In genomic region chr10:30552377-30552776, GRCm38 (mm10) we compare ENCODE assay signal across 25 mouse cellular contexts. TPM values are rescaled to one million over a fixed set of nuclear protein-coding genes. Genes with fewer than 3 reads are reported as not detected.
A peak's percentile ranks its signal among the peaks of the same experiment; 100 is the strongest.
DNase-seq lines count a peak whose midpoint lies in the region; ATAC-seq and TF ChIP-seq lines count a peak whose summit lies in the region.
"Had no signal": no experiment of that assay in that cellular context is flagged by ENCODE, and none has a peak within 500 bp of the region (broad histone marks: within the 10 kb centered on the region; RNA-seq: fewer than 3 reads in every experiment).

No protein-coding gene starts in this region.

- DNase-seq in heart, adult 11 months = peak; percentile 29
- no peak for DNase-seq in heart, embryonic 10.5 days (ENCODE audit: low spot score)
- DNase-seq in A20 (ENCODE audit: low read depth, low spot score) = peak; percentile 13
- DNase-seq in Patski (ENCODE audit: low read depth, low spot score) = no peak
- DNase-seq in B cell, adult 2 months = no peak
- DNase-seq in embryo, embryonic 10.5 days (ENCODE audit: low spot score) = no peak
- DNase-seq in ovary, postnatal 10 days (ENCODE audit: low spot score) = no peak
- DNase-seq: adrenal gland, adult 8-10 months; adrenal gland, postnatal 14 days; adrenal gland, postnatal 36 days; cerebellum, adult 11-12 months; cerebellum, adult 2 months; cerebellum, adult 9-10 months; cerebellum, postnatal 10 days; cerebellum, postnatal 25 days; embryo, embryonic 11 days had no signal

- no peak overlapping the region for H3K27ac ChIP-seq in heart, embryonic 10.5 days
- H3K27ac ChIP-seq: embryonic facial prominence, embryonic 13.5 days; embryonic facial prominence, embryonic 15.5 days; forebrain, embryonic 10.5 days; forebrain, embryonic 12.5 days had no signal

- ATAC-seq in Patski = peak; percentile 86
- ATAC-seq: activated CD4-positive, CD25-positive, alpha-beta regulatory T cell, adult 4 months; CD4-positive, CD25-positive, alpha-beta regulatory T cell, adult 4 months; forebrain, embryonic 14.5 days; forebrain, embryonic 16.5 days had no signal

- H3K36me3 ChIP-seq in heart, embryonic 10.5 days = peaks cover 31% of the 10 kb centered on the region

- H3K27me3 ChIP-seq in heart, embryonic 10.5 days (ENCODE audit: insufficient read depth, poor library complexity, severe bottlenecking) = no peaks in the 10 kb centered on the region
- H3K27me3 ChIP-seq in Patski = no peaks in the 10 kb centered on the region
- H3K27me3 ChIP-seq: embryonic facial prominence, embryonic 13.5 days; embryonic facial prominence, embryonic 15.5 days; forebrain, embryonic 12.5 days had no signal

- 94% methylated on average over 1 of the region's 1 CpGs for WGBS in heart, embryonic 10.5 days

- no peak for TF ChIP-seq CTCF in Patski (IDR thresholded peaks at IDR 0.05)

- in situ Hi-C loops in Patski (cut with MboI; ENCODE audit: low pct_unique_long_range_greater_than_20kb) = no loop called here

- peaks cover 5% of the 10 kb centered on the region; the same call in 1 of the 2 replicates for H3K4me1 ChIP-seq in heart, embryonic 10.5 days
- H3K4me1 ChIP-seq: embryonic facial prominence, embryonic 13.5 days; embryonic facial prominence, embryonic 15.5 days; forebrain, embryonic 10.5 days; forebrain, embryonic 12.5 days had no signal

- POLR2A ChIA-PET in Patski (lab: Charles Lee) = no interaction called here

- no peak overlapping the region for H3K4me3 ChIP-seq in heart, embryonic 10.5 days
- H3K4me3 ChIP-seq: embryonic facial prominence, embryonic 13.5 days; embryonic facial prominence, embryonic 15.5 days; erythroblast, embryonic 14.5 days; forebrain, embryonic 10.5 days; forebrain, embryonic 12.5 days had no signal

- no peaks in the 10 kb centered on the region for H3K9me3 ChIP-seq in heart, embryonic 10.5 days
- H3K9me3 ChIP-seq: embryonic facial prominence, embryonic 13.5 days; embryonic facial prominence, embryonic 15.5 days; forebrain, embryonic 10.5 days; forebrain, embryonic 12.5 days had no signal

- CTCF ChIA-PET in Patski (lab: Charles Lee) = no interaction called here

RNA-seq across cellular contexts. Expression of gene Trmt11, which starts 48.2 kb away (rescaled TPM):
- 23.1 and 30.3 TPM in 2 replicates for polyA plus RNA-seq in heart, embryonic 10.5 days (2016; fragmentation: Nextera tagmentation; extraction: Ambion mirVana)
- 11.6 TPM for polyA plus RNA-seq in Patski (2021)

Comparison
In these comparisons a context has a peak if more than half of its experiments do, and no peak if none do; other contexts are left out.
1. DNase-seq: peak in heart, adult 11 months (single experiment) and A20 (single experiment); none in heart, embryonic 10.5 days (single experiment), Patski (single experiment), B cell, adult 2 months (0 of 2), embryo, embryonic 10.5 days (single experiment) and ovary, postnatal 10 days (single experiment).